Mouse (Mus musculus) naive thymus-derived CD4-positive, alpha-beta T cell, adult 2 months (primary cell): ENCODE measurements around the gene Ubqln1.
"Not testable (repeated sequence)": the region's sequence is repeated elsewhere in the genome, so short reads cannot be mapped to it uniquely, and the experiment has no call there.

Source experiments
- DNase-seq: peaks from one replicate; pipeline ENCODE4 v3.0.0-alpha.2; 2011; ENCODE audit warnings: low read depth

Gene Ubqln1

GRCm38 (mm10) chr13:58156031-58156430 lies 59.4 kb downstream of the Ubqln1 start:
- DNase-seq = no peak

GRCm38 (mm10) chr13:58150442-58150841 lies 65.0 kb downstream of the Ubqln1 start:
- no peak for DNase-seq

GRCm38 (mm10) chr13:58149629-58150028 lies 65.8 kb downstream of the Ubqln1 start:
- no peak for DNase-seq

GRCm38 (mm10) chr13:58149033-58149558 lies 66.4 kb downstream of the Ubqln1 start:
- peak; percentile 50 for DNase-seq

- DNase-seq = peak; percentile 58
Measured at GRCm38 (mm10) chr13:58148256-58148831, 67.1 kb downstream of the Ubqln1 start.

- DNase-seq = no peak
Measured at GRCm38 (mm10) chr13:58147760-58148159, 67.7 kb downstream of the Ubqln1 start.

- not testable (repeated sequence) for DNase-seq
Measured at GRCm38 (mm10) chr13:58146603-58147002, 68.8 kb downstream of the Ubqln1 start.

GRCm38 (mm10) chr13:58131692-58132091 lies 83.8 kb downstream of the Ubqln1 start:
- DNase-seq = no peak

GRCm38 (mm10) chr13:58129687-58130246 lies 85.7 kb downstream of the Ubqln1 start:
- peak; percentile 46 for DNase-seq

- DNase-seq = peak; percentile 96
Measured at GRCm38 (mm10) chr13:58128768-58129671, 86.4 kb downstream of the Ubqln1 start.

GRCm38 (mm10) chr13:58128396-58128767 lies 87.1 kb downstream of the Ubqln1 start, which contains the start of gene Hnrnpa0:
Gene Hnrnpa0, minus strand, starts transcription at chr13:58128556.
- peak; percentile 97 for DNase-seq

GRCm38 (mm10) chr13:58127766-58128361 lies 87.6 kb downstream of the Ubqln1 start:
- peak; percentile 82 for DNase-seq

- DNase-seq = peak; percentile 47
Measured at GRCm38 (mm10) chr13:58126862-58127765, 88.3 kb downstream of the Ubqln1 start.
